Comparison of ENCODE assay signal across 7 mouse cellular contexts in genomic region chr1:193376478-193377134, GRCm38 (mm10). TPM values are rescaled to one million over a fixed set of nuclear protein-coding genes. Genes with fewer than 3 reads are reported as not detected.
DNase-seq lines count a peak whose midpoint lies in the region; ATAC-seq lines count a peak whose summit lies in the region.

No protein-coding gene starts in this region.

- peak; percentile 72 for ATAC-seq in forebrain, embryonic 16.5 days
- ATAC-seq in intestine, embryonic 15.5 days = peak; percentile 70

- H3K27me3 ChIP-seq in forebrain, embryonic 16.5 days (replicated peaks; ENCODE audit: control insufficient read depth, insufficient read depth, low read length) = no peaks in the 10 kb centered on the region
- H3K27me3 ChIP-seq in intestine, embryonic 15.5 days (replicated peaks) = no peaks in the 10 kb centered on the region

- peaks cover 2% of the 10 kb centered on the region for H3K4me1 ChIP-seq in forebrain, embryonic 16.5 days (replicated peaks; ENCODE audit: control insufficient read depth, insufficient read depth, low read length)
- H3K4me1 ChIP-seq in intestine, embryonic 15.5 days (replicated peaks) = no peaks in the 10 kb centered on the region; the same call in 1 of the 2 replicates

- H3K27ac ChIP-seq in forebrain, embryonic 16.5 days (ENCODE audit: low read length) = no peak overlapping the region
- H3K27ac ChIP-seq in intestine, embryonic 15.5 days = no peak overlapping the region

- no peak overlapping the region for H3K4me2 ChIP-seq in forebrain, embryonic 16.5 days (ENCODE audit: low read length)
- H3K4me2 ChIP-seq in intestine, embryonic 15.5 days (replicated peaks) = no peak overlapping the region

- peak; percentile 61 for DNase-seq in B cell, adult 2 months
- peak; percentile 31 to 42 for DNase-seq in CD8-positive naive resting alpha-beta T cell, adult 2 months (ENCODE audit: low read depth in 2 of 2, low spot score in 2 of 2)
- DNase-seq in cerebellum, adult 11-12 months = peak; percentile 51
- DNase-seq in lung, postnatal 14 days = peak; percentile 56
- peak; percentile 85 for DNase-seq in retina, embryonic 14.5 days (ENCODE audit: low spot score)

- H3K36me3 ChIP-seq in forebrain, embryonic 16.5 days (ENCODE audit: control insufficient read depth, insufficient read depth) = no peaks in the 10 kb centered on the region
- H3K36me3 ChIP-seq in intestine, embryonic 15.5 days = no peaks in the 10 kb centered on the region

- no peaks in the 10 kb centered on the region for H3K9me3 ChIP-seq in forebrain, embryonic 16.5 days (ENCODE audit: control insufficient read depth, low read length)
- no peaks in the 10 kb centered on the region for H3K9me3 ChIP-seq in intestine, embryonic 15.5 days

- no peak overlapping the region for H3K4me3 ChIP-seq in forebrain, embryonic 16.5 days (replicated peaks; ENCODE audit: low read length)
- H3K4me3 ChIP-seq in intestine, embryonic 15.5 days (replicated peaks) = no peak overlapping the region

- 30% methylated on average over 4 of the region's 4 CpGs for WGBS in forebrain, embryonic 16.5 days
- WGBS in intestine, embryonic 15.5 days = 32% methylated on average over 4 of the region's 4 CpGs

- H3K9ac ChIP-seq in forebrain, embryonic 16.5 days (replicated peaks; ENCODE audit: low read depth, low read length) = no peak overlapping the region
- no peak overlapping the region for H3K9ac ChIP-seq in intestine, embryonic 15.5 days

RNA-seq across cellular contexts. Expression of gene Camk1g, which starts 6.5 kb away (rescaled TPM):
- polyA plus RNA-seq in forebrain, embryonic 16.5 days (2015; fragmentation: Nextera tagmentation; extraction: Ambion mirVana) = 49.9 and 51.9 TPM in 2 replicates
- 5.2 and 6.8 TPM in 2 replicates for polyA plus RNA-seq in intestine, embryonic 15.5 days (2015; fragmentation: Nextera tagmentation; extraction: Ambion mirVana)
